Mouse (Mus musculus) intestine, embryonic 16.5 days (tissue): Measurements from ENCODE around the gene Kif26a. TPM values are rescaled to one million over a fixed set of nuclear protein-coding genes. Genes with fewer than 3 reads are reported as not detected.
A peak's percentile ranks its signal among the peaks of the same experiment; 100 is the strongest.

Source experiments
- ATAC-seq: fragments of 200-750 bp; cut with Nextera tagmentation; 2 replicates; pipeline ENCODE4 v1.8.0; 2017; ENCODE audit warnings: moderate TSS enrichment, moderate library complexity
- H3K27ac ChIP-seq: fragments of 300-500 bp; sonication (generic); 2 replicates; pipeline ENCODE4 v1.5.1; 2014; ENCODE audit warnings: mild to moderate bottlenecking, low read length
- H3K27me3 ChIP-seq: fragments of 300-500 bp; sonication (generic); replicated peaks from 2 replicates; pipeline ENCODE4 v1.6.1; 2014; ENCODE audit warnings: low read length, control low read depth, mixed read lengths; ENCODE audit not compliant: control insufficient read depth, insufficient read depth
- H3K36me3 ChIP-seq: fragments of 300-500 bp; sonication (generic); 2 replicates; pipeline ENCODE4 v1.6.1; 2014; ENCODE audit warnings: low read length, control low read depth; ENCODE audit not compliant: control insufficient read depth, insufficient read depth
- H3K4me1 ChIP-seq: fragments of 300-500 bp; sonication (generic); 2 replicates; pipeline ENCODE4 v1.6.1; 2014; ENCODE audit warnings: low read length, control low read depth, mixed read lengths; ENCODE audit not compliant: control insufficient read depth, insufficient read depth
- H3K4me2 ChIP-seq: fragments of 300-500 bp; sonication (generic); 2 replicates; pipeline ENCODE4 v1.6.1; 2014; ENCODE audit warnings: low read depth, low read length, control low read depth
- H3K4me3 ChIP-seq: fragments of 300-500 bp; sonication (generic); 2 replicates; pipeline ENCODE4 v1.5.1; 2014; ENCODE audit warnings: mild to moderate bottlenecking, low read length
- H3K9ac ChIP-seq: fragments of 300-500 bp; sonication (generic); 2 replicates; pipeline ENCODE4 v1.6.1; 2014; ENCODE audit warnings: low read depth, low read length
- H3K9me3 ChIP-seq: fragments of 300-500 bp; sonication (generic); 2 replicates; pipeline ENCODE4 v1.6.1; 2016; ENCODE audit warnings: low read length, control low read depth; ENCODE audit not compliant: control insufficient read depth
- WGBS: fragments of 180-500 bp; shearing (Covaris S2); extraction: QIAGEN DNeasy Blood & Tissue Kit; methylation state at CpG from one replicate; pipeline ENCODE4 v1.1.7; 2014; 5-methylcytosine and 5-hydroxymethylcytosine counted together
- polyA plus RNA-seq: library from polyadenylated mRNA; unstranded; fragments of >200 nt; fragmentation: Nextera tagmentation; extraction: Ambion mirVana; gene quantifications from 2 replicates; pipeline ENCODE4 v1.2.1, GENCODE M21; 2015

The Kif26a gene
- polyA plus RNA-seq, 1 experiment from 2014 or later: 1.9 TPM

- H3K4me2 ChIP-seq: no peak overlapping the region
- H3K4me3 ChIP-seq: no peak overlapping the region
- H3K27ac ChIP-seq: no peak overlapping the region
- H3K36me3 ChIP-seq: no peaks in the 10 kb centered on the region
- no peak overlapping the region for H3K9ac ChIP-seq
- ATAC-seq: no peak
- 94% methylated on average over 1 of the region's 1 CpGs for WGBS
- H3K4me1 ChIP-seq: peaks cover 9% of the 10 kb centered on the region
- no peaks in the 10 kb centered on the region for H3K9me3 ChIP-seq
- no peaks in the 10 kb centered on the region for H3K27me3 ChIP-seq
Measured at GRCm38 (mm10) chr12:112171657-112172056, 25.6 kb downstream of the Kif26a start.

- Histone ChIP-seq H3K4me1 (peaks cover 9% of the 10 kb centered on the region), H3K4me2 (no peak overlapping the region), H3K9me3 (no peaks in the 10 kb centered on the region), H3K27ac (no peak overlapping the region), H3K27me3 (no peaks in the 10 kb centered on the region), H3K4me3 (no peak overlapping the region), H3K9ac (no peak overlapping the region), H3K36me3 (no peaks in the 10 kb centered on the region)
- WGBS: 64% methylated on average over 8 of the region's 8 CpGs
- 0 out of 2 replicates have a peak, but pooled peaks have one; percentile 1 for ATAC-seq
Measured at GRCm38 (mm10) chr12:112172214-112172613, 26.2 kb downstream of the Kif26a start.

- H3K27me3 ChIP-seq: no peaks in the 10 kb centered on the region
- no peak for ATAC-seq
- 94% methylated on average over 19 of the region's 19 CpGs for WGBS
- H3K36me3 ChIP-seq: no peaks in the 10 kb centered on the region
- H3K9ac ChIP-seq: no peak overlapping the region
- peaks cover 7% of the 10 kb centered on the region for H3K4me1 ChIP-seq
- H3K4me3 ChIP-seq: no peak overlapping the region
- H3K27ac ChIP-seq: no peak overlapping the region
- H3K9me3 ChIP-seq: no peaks in the 10 kb centered on the region
- no peak overlapping the region for H3K4me2 ChIP-seq
Measured at GRCm38 (mm10) chr12:112177679-112178078, 31.7 kb downstream of the Kif26a start.

GRCm38 (mm10) chr12:112179687-112180086 is 33.7 kb downstream of the Kif26a start:
- no peaks in the 10 kb centered on the region for H3K27me3 ChIP-seq
- no peaks in the 10 kb centered on the region for H3K36me3 ChIP-seq
- no peak overlapping the region for H3K9ac ChIP-seq
- no peak for ATAC-seq
- H3K4me3 ChIP-seq: no peak overlapping the region
- no peak overlapping the region for H3K4me2 ChIP-seq
- H3K27ac ChIP-seq: no peak overlapping the region
- 88% methylated on average over 13 of the region's 13 CpGs for WGBS
- H3K4me1 ChIP-seq: peaks cover 12% of the 10 kb centered on the region
- H3K9me3 ChIP-seq: no peaks in the 10 kb centered on the region

GRCm38 (mm10) chr12:112181921-112182608 is 36.1 kb downstream of the Kif26a start:
- ATAC-seq: no peak
- H3K27ac ChIP-seq: no peak overlapping the region
- no peaks in the 10 kb centered on the region for H3K27me3 ChIP-seq
- no peak overlapping the region for H3K4me3 ChIP-seq
- peaks cover 12% of the 10 kb centered on the region for H3K4me1 ChIP-seq
- H3K36me3 ChIP-seq: no peaks in the 10 kb centered on the region
- no peak overlapping the region for H3K9ac ChIP-seq
- WGBS: 40% methylated on average over 7 of the region's 7 CpGs
- no peaks in the 10 kb centered on the region for H3K9me3 ChIP-seq
- no peak overlapping the region for H3K4me2 ChIP-seq

- ATAC-seq: no peak
- 49% methylated on average over 7 of the region's 7 CpGs for WGBS
- Histone ChIP-seq H3K4me1 (peaks cover 12% of the 10 kb centered on the region), H3K27ac (no peak overlapping the region; the same call in 1 of the 2 replicates), H3K4me2 (no peak overlapping the region), H3K9me3 (no peaks in the 10 kb centered on the region), H3K36me3 (no peaks in the 10 kb centered on the region), H3K9ac (no peak overlapping the region), H3K27me3 (no peaks in the 10 kb centered on the region), H3K4me3 (no peak overlapping the region)
Measured at GRCm38 (mm10) chr12:112182609-112182955, 36.6 kb downstream of the Kif26a start.

- WGBS: 78% methylated on average over 6 of the region's 6 CpGs
- H3K4me3 ChIP-seq: no peak overlapping the region
- H3K9ac ChIP-seq: no peak overlapping the region
- peak overlapping the region; percentile 45; the same call in 1 of the 2 replicates for H3K27ac ChIP-seq
- peaks cover 12% of the 10 kb centered on the region for H3K4me1 ChIP-seq
- no peak overlapping the region for H3K4me2 ChIP-seq
- no peaks in the 10 kb centered on the region for H3K36me3 ChIP-seq
- H3K9me3 ChIP-seq: no peaks in the 10 kb centered on the region
- no peaks in the 10 kb centered on the region for H3K27me3 ChIP-seq
- ATAC-seq: no peak
Measured at GRCm38 (mm10) chr12:112183675-112184074, 37.7 kb downstream of the Kif26a start.

- Histone ChIP-seq H3K9ac (0 out of 2 replicates have a peak overlapping the region, but pooled peaks have one; percentile 21), H3K4me3 (no peak overlapping the region), H3K36me3 (no peaks in the 10 kb centered on the region), H3K4me1 (peaks cover 12% of the 10 kb centered on the region), H3K9me3 (no peaks in the 10 kb centered on the region), H3K27ac (peak overlapping the region; percentile 39), H3K27me3 (no peaks in the 10 kb centered on the region), H3K4me2 (no peak overlapping the region)
- ATAC-seq: peak; percentile 67
- 47% methylated on average over 3 of the region's 3 CpGs for WGBS
Measured at GRCm38 (mm10) chr12:112184390-112184789, 38.4 kb downstream of the Kif26a start.

GRCm38 (mm10) chr12:112186899-112187298 is 40.9 kb downstream of the Kif26a start:
- ATAC-seq: no peak
- no peak overlapping the region for H3K27ac ChIP-seq
- H3K4me3 ChIP-seq: no peak overlapping the region
- peaks cover 12% of the 10 kb centered on the region for H3K4me1 ChIP-seq
- no peaks in the 10 kb centered on the region for H3K36me3 ChIP-seq
- 81% methylated on average over 6 of the region's 6 CpGs for WGBS
- no peak overlapping the region for H3K4me2 ChIP-seq
- no peak overlapping the region for H3K9ac ChIP-seq
- H3K27me3 ChIP-seq: no peaks in the 10 kb centered on the region
- no peaks in the 10 kb centered on the region for H3K9me3 ChIP-seq

- Histone ChIP-seq H3K36me3 (no peaks in the 10 kb centered on the region), H3K27ac (no peak overlapping the region), H3K4me3 (no peak overlapping the region), H3K4me1 (peaks cover 8% of the 10 kb centered on the region), H3K27me3 (no peaks in the 10 kb centered on the region; the same call in 1 of the 2 replicates), H3K9me3 (no peaks in the 10 kb centered on the region), H3K4me2 (no peak overlapping the region), H3K9ac (no peak overlapping the region)
- ATAC-seq: no peak
- WGBS: 31% methylated on average over 6 of the region's 6 CpGs
Measured at GRCm38 (mm10) chr12:112191753-112192152, 45.7 kb downstream of the Kif26a start.
